Mouse (Mus musculus): ENCODE data around the gene Usp43. TPM values are rescaled to one million over a fixed set of nuclear protein-coding genes. Genes with fewer than 3 reads are reported as not detected.

The Usp43 gene
- polyA plus RNA-seq, 1 experiment from 2014 or later, result 2.3 TPM

DNA sequence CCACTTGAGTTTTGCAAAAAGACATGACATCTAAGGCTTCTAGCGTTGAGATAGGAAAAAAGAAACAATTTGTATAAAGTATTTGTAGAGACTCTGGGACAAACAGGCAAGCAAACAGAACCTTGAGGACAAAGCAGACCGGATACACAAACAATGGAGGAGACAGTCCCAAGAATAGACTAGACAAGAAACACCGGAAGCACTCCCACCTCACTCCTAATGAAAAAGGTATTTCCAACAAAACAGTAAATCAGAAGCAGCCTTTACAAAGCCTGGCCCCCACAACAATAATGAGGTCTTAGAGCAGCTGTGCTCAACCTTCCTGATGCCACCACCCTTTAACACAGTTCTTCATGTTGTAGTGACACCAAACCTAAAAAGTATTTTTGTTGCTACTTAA lies 4.8 kb downstream of the Usp43 start:
- no peaks in the 10 kb centered on the region for H3K9me3 ChIP-seq (replicated peaks; ENCODE audit: low read length)
- H3K27me3 ChIP-seq (ENCODE audit: insufficient read depth, low read length), result no peaks in the 10 kb centered on the region
- no peak for TF ChIP-seq CTCF (IDR thresholded peaks at IDR 0.05; ENCODE audit: low read depth)
- peak; percentile 25 for DNase-seq (ENCODE audit: low spot score)
- H3K4me1 ChIP-seq (replicated peaks; ENCODE audit: insufficient read depth, low read length), result 0 out of 2 replicates have a peak, but pooled peaks cover 3% of the 10 kb centered on the region
- WGBS, result 67% methylated on average over 3 of the region's 3 CpGs
- H3K27ac ChIP-seq, result no peak overlapping the region
- no peak overlapping the region for H3K9ac ChIP-seq (ENCODE audit: low read depth, low read length)
- no peak for ATAC-seq (replicated peaks; ENCODE audit: low FRiP score, low read depth)
- H3K36me3 ChIP-seq (ENCODE audit: insufficient read depth, low read length), result no peaks in the 10 kb centered on the region
- no peak overlapping the region for H3K4me3 ChIP-seq (replicated peaks; ENCODE audit: low read depth, low read length)
- no peak overlapping the region for H3K4me2 ChIP-seq (ENCODE audit: low read length)

- Histone ChIP-seq H3K4me3 (replicated peaks; ENCODE audit: low read depth, low read length) (no peak overlapping the region), H3K4me2 (ENCODE audit: low read length) (no peak overlapping the region), H3K27ac (no peak overlapping the region), H3K36me3 (ENCODE audit: insufficient read depth, low read length) (no peaks in the 10 kb centered on the region), H3K9me3 (replicated peaks; ENCODE audit: low read length) (no peaks in the 10 kb centered on the region), H3K27me3 (ENCODE audit: insufficient read depth, low read length) (no peaks in the 10 kb centered on the region), H3K9ac (ENCODE audit: low read depth, low read length) (no peak overlapping the region), H3K4me1 (replicated peaks; ENCODE audit: insufficient read depth, low read length) (0 out of 2 replicates have a peak, but pooled peaks cover 3% of the 10 kb centered on the region)
- DNase-seq (ENCODE audit: low spot score) (no peak), ATAC-seq (replicated peaks; ENCODE audit: low FRiP score, low read depth) (no peak)
- WGBS, result 79% methylated on average over 5 of the region's 5 CpGs
- no peak for TF ChIP-seq CTCF (IDR thresholded peaks at IDR 0.05; ENCODE audit: low read depth)
Measured at GRCm38 (mm10) chr11:67911074-67911473, 10.9 kb downstream of the Usp43 start.

GRCm38 (mm10) chr11:67903756-67904155 lies 18.2 kb downstream of the Usp43 start:
- no peaks in the 10 kb centered on the region for H3K36me3 ChIP-seq (ENCODE audit: insufficient read depth, low read length)
- TF ChIP-seq CTCF (IDR thresholded peaks at IDR 0.05; ENCODE audit: low read depth), result no peak
- H3K9me3 ChIP-seq (replicated peaks; ENCODE audit: low read length), result no peaks in the 10 kb centered on the region
- H3K27ac ChIP-seq, result no peak overlapping the region
- no peak overlapping the region for H3K4me3 ChIP-seq (replicated peaks; ENCODE audit: low read depth, low read length)
- DNase-seq (ENCODE audit: low spot score) (no peak), ATAC-seq (replicated peaks; ENCODE audit: low FRiP score, low read depth) (no peak)
- H3K4me2 ChIP-seq (ENCODE audit: low read length), result no peak overlapping the region
- WGBS, result 87% methylated on average over 4 of the region's 4 CpGs
- no peaks in the 10 kb centered on the region for H3K4me1 ChIP-seq (replicated peaks; ENCODE audit: insufficient read depth, low read length)
- H3K9ac ChIP-seq (ENCODE audit: low read depth, low read length), result no peak overlapping the region
- no peaks in the 10 kb centered on the region for H3K27me3 ChIP-seq (ENCODE audit: insufficient read depth, low read length)

DNA sequence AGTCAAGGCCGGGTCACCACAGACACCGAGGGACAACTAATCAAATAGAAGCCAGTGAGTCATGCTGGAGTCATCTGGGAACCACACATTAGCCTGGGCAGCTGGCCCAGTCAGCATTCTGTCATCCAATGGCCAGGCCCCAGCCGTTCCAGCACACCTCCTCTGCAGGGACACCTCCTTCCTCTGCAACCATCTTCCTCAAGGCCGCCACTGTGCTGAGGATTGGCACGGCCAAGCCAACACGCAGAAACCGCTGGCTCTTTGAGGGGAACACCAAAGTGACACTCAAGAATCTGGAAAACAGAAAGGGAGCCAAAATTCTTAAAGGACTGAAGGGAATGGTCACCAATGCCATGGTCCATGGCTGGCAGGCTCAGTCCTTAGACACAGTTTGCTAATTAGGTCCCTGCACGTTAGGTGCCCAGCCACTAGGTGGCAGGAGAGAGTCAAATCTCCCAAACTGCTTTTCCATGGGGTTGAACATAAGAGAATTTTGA lies 24.8 kb downstream of the Usp43 start:
- H3K36me3 ChIP-seq (ENCODE audit: insufficient read depth, low read length), result no peaks in the 10 kb centered on the region
- TF ChIP-seq CTCF (IDR thresholded peaks at IDR 0.05; ENCODE audit: low read depth), result peak; percentile 89
- 47% methylated on average over 8 of the region's 8 CpGs for WGBS
- H3K4me2 ChIP-seq (ENCODE audit: low read length), result no peak overlapping the region
- H3K27ac ChIP-seq, result no peak overlapping the region
- no peaks in the 10 kb centered on the region for H3K9me3 ChIP-seq (replicated peaks; ENCODE audit: low read length)
- ATAC-seq (replicated peaks; ENCODE audit: low FRiP score, low read depth) (peak; percentile 36; the same call in 1 of the 2 replicates), DNase-seq (ENCODE audit: low spot score) (peak; percentile 59)
- H3K9ac ChIP-seq (ENCODE audit: low read depth, low read length), result no peak overlapping the region
- H3K27me3 ChIP-seq (ENCODE audit: insufficient read depth, low read length), result no peaks in the 10 kb centered on the region
- no peak overlapping the region for H3K4me3 ChIP-seq (replicated peaks; ENCODE audit: low read depth, low read length)
- H3K4me1 ChIP-seq (replicated peaks; ENCODE audit: insufficient read depth, low read length), result no peaks in the 10 kb centered on the region

GRCm38 (mm10) chr11:67895641-67896040 lies 26.3 kb downstream of the Usp43 start:
- Histone ChIP-seq H3K4me3 (replicated peaks; ENCODE audit: low read depth, low read length) (no peak overlapping the region), H3K9me3 (replicated peaks; ENCODE audit: low read length) (no peaks in the 10 kb centered on the region), H3K36me3 (ENCODE audit: insufficient read depth, low read length) (no peaks in the 10 kb centered on the region), H3K27me3 (ENCODE audit: insufficient read depth, low read length) (no peaks in the 10 kb centered on the region), H3K4me2 (ENCODE audit: low read length) (no peak overlapping the region), H3K27ac (no peak overlapping the region), H3K9ac (ENCODE audit: low read depth, low read length) (no peak overlapping the region), H3K4me1 (replicated peaks; ENCODE audit: insufficient read depth, low read length) (no peaks in the 10 kb centered on the region)
- WGBS, result 82% methylated on average over 7 of the region's 7 CpGs
- TF ChIP-seq CTCF (IDR thresholded peaks at IDR 0.05; ENCODE audit: low read depth), result no peak
- ATAC-seq (replicated peaks; ENCODE audit: low FRiP score, low read depth) (no peak), DNase-seq (ENCODE audit: low spot score) (no peak)

DNA sequence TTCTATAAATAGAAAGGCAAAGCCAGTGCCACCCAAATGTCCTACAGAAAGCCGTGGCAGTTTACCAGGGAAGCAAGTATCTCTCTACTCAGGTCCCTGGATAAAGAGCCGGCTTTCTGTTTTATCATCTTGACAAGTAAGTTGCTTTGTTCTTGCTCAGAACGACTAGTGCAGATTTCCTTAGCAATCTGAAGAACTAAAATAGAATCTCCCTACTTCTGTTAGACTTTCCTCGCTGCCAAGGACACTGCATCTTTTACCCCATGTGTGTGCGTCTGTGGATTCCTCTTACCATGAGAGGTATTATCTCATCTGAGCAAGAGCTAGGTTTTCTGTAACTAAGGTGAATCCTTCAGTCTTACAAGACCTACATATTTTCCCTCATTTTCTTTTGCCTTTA lies 33.4 kb downstream of the Usp43 start:
- DNase-seq (ENCODE audit: low spot score) (no peak), ATAC-seq (replicated peaks; ENCODE audit: low FRiP score, low read depth) (no peak)
- H3K9ac ChIP-seq (ENCODE audit: low read depth, low read length), result no peak overlapping the region
- 80% methylated on average over 5 of the region's 5 CpGs for WGBS
- no peak overlapping the region for H3K4me3 ChIP-seq (replicated peaks; ENCODE audit: low read depth, low read length)
- H3K27ac ChIP-seq, result no peak overlapping the region
- no peaks in the 10 kb centered on the region for H3K4me1 ChIP-seq (replicated peaks; ENCODE audit: insufficient read depth, low read length)
- H3K27me3 ChIP-seq (ENCODE audit: insufficient read depth, low read length), result no peaks in the 10 kb centered on the region
- no peaks in the 10 kb centered on the region for H3K36me3 ChIP-seq (ENCODE audit: insufficient read depth, low read length)
- H3K9me3 ChIP-seq (replicated peaks; ENCODE audit: low read length), result no peaks in the 10 kb centered on the region
- TF ChIP-seq CTCF (IDR thresholded peaks at IDR 0.05; ENCODE audit: low read depth), result no peak
- no peak overlapping the region for H3K4me2 ChIP-seq (ENCODE audit: low read length)

DNA sequence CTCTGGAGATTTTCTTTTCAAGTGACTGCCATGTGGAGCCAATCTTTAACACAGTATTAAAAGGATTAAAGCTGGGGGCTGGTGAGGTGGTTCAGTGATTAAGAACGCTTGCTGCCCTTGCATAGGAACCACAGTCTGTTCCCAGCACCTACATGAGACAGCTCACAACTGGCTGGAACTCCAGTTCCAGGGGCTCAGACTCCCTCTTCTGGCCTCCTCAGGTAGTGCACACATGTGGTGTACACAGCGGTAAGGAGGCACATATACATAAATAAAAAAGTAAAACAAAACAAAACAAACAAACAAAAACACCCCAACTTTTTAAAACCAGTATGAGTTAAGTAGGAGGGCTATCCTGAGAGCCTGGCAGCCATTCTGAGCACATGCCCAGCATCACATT lies 36.0 kb downstream of the Usp43 start:
- TF ChIP-seq CTCF (IDR thresholded peaks at IDR 0.05; ENCODE audit: low read depth), result peak; percentile 17; the same call in 1 of the 2 replicates
- H3K4me1 ChIP-seq (replicated peaks; ENCODE audit: insufficient read depth, low read length), result no peaks in the 10 kb centered on the region
- no peak overlapping the region for H3K27ac ChIP-seq
- H3K36me3 ChIP-seq (ENCODE audit: insufficient read depth, low read length), result no peaks in the 10 kb centered on the region
- H3K9me3 ChIP-seq (replicated peaks; ENCODE audit: low read length), result no peaks in the 10 kb centered on the region
- no peak overlapping the region for H3K4me2 ChIP-seq (ENCODE audit: low read length)
- ATAC-seq (replicated peaks; ENCODE audit: low FRiP score, low read depth) (no peak), DNase-seq (ENCODE audit: low spot score) (no peak)
- H3K9ac ChIP-seq (ENCODE audit: low read depth, low read length), result no peak overlapping the region
- 97% methylated on average over 2 of the region's 2 CpGs for WGBS
- H3K4me3 ChIP-seq (replicated peaks; ENCODE audit: low read depth, low read length), result no peak overlapping the region
- no peaks in the 10 kb centered on the region for H3K27me3 ChIP-seq (ENCODE audit: insufficient read depth, low read length)
